Mouse (Mus musculus) heart, adult 2 months (tissue): Measurements from ENCODE around the gene Synpo2l.

Experiments used
- CTCF ChIP-seq: fragments of 200-600 bp; IDR thresholded peaks from 2 replicates; pipeline ENCODE4 v1.8.1; 2022; ENCODE audit warnings: antibody characterized with exemption, mild to moderate bottlenecking, moderate library complexity
- EP300 ChIP-seq: fragments of 200-500 bp; IDR thresholded peaks from 2 replicates; pipeline ENCODE4 v1.6.1; 2011; ENCODE audit warnings: low read depth, low read length, control low read depth; ENCODE audit not compliant: insufficient read depth
- POLR2A ChIP-seq: fragments of 200-500 bp; IDR thresholded peaks from 2 replicates; pipeline ENCODE4 v1.6.1; 2011; ENCODE audit warnings: mild to moderate bottlenecking, low read depth, low read length, control low read depth; ENCODE audit not compliant: insufficient read depth

GRCm38 (mm10) chr14:20694884-20695760 lies 27.0 kb upstream of the Synpo2l start, which contains the start of gene Fut11:
- TF ChIP-seq POLR2A = peak; percentile 77; the same call in 1 of the 2 replicates
- no peak for TF ChIP-seq CTCF
- TF ChIP-seq EP300 = 0 out of 2 replicates have a peak, but pooled peaks have one; percentile 33
